Mouse (Mus musculus) C2C12 (cell line): ENCODE measurements around the gene 5730522E02Rik.

Source experiments
- CEBPB ChIP-seq: IDR thresholded peaks from one replicate; pipeline ENCODE4 v1.6.1; 2011; ENCODE audit warnings: low read depth, mild to moderate bottlenecking, control low read depth, moderate library complexity
- CTCF ChIP-seq: IDR thresholded peaks from one replicate; pipeline ENCODE4 v1.5.1; 2011; ENCODE audit not compliant: control insufficient read depth, insufficient read depth, insufficient read length
- FOSL1 ChIP-seq: IDR thresholded peaks from one replicate; pipeline ENCODE4 v1.8.0; 2011; ENCODE audit warnings: mild to moderate bottlenecking, low read length; ENCODE audit not compliant: poor library complexity, insufficient read depth, severe bottlenecking
- MAX ChIP-seq: IDR thresholded peaks from one replicate; pipeline ENCODE4 v1.6.1; 2011; ENCODE audit warnings: mild to moderate bottlenecking, control low read depth
- MYOD1 ChIP-seq: IDR thresholded peaks from one replicate; pipeline ENCODE4 v1.6.1; 2011; ENCODE audit warnings: low read depth; ENCODE audit not compliant: control insufficient read depth, insufficient read length
- MYOG ChIP-seq: IDR thresholded peaks from one replicate; pipeline ENCODE4 v1.6.1; 2011; ENCODE audit not compliant: control insufficient read depth, insufficient read length; ENCODE audit errors: extremely low read depth
- USF1 ChIP-seq: IDR thresholded peaks from one replicate; pipeline ENCODE4 v1.6.1; 2011; ENCODE audit warnings: low read depth, mild to moderate bottlenecking, control low read depth, moderate library complexity

DNA sequence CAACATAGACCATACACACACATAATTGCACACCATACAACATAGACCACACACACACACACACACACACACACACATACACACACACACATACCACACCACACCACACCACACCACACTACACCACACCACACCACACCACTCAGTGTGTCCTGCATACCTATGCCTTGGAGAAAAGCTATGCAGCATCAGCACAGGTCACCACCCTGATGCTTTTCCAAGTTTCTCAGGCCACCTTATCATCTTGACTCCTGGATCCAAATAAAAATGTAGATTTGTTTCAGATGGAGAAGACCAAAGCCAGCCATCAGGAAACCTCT is 8.8 kb downstream of the 5730522E02Rik start:
- TF ChIP-seq CTCF = no peak
- TF ChIP-seq USF1 = no peak
- TF ChIP-seq MAX = no peak
- no peak for TF ChIP-seq FOSL1
- TF ChIP-seq MYOD1 = no peak
- no peak for TF ChIP-seq CEBPB
- no peak for TF ChIP-seq MYOG
